Mouse (Mus musculus): ENCODE results near the gene Olfr728. TPM values are rescaled to one million over a fixed set of nuclear protein-coding genes. Genes with fewer than 3 reads are reported as not detected.

The Olfr728 gene
- polyA plus RNA-seq (2016; fragmentation: Nextera tagmentation; extraction: Ambion mirVana): not detected in 2 replicates

GRCm38 (mm10) chr14:50142580-50142979 is at the start of gene Olfr728:
Olfr728 (minus strand) TSS chr14:50142680.
- Histone ChIP-seq H3K27ac (no peak within 1 kb of the TSS), H3K27me3 (no peaks in the 10 kb centered on the region), H3K4me1 (no peaks in the 10 kb centered on the region), H3K4me3 (replicated peaks) (no peak within 1 kb of the TSS), H3K36me3 (replicated peaks) (no peaks in the 10 kb centered on the region), H3K9me3 (no peaks in the 10 kb centered on the region), H3K9ac (no peak within 1 kb of the TSS), H3K4me2 (no peak within 1 kb of the TSS)
- WGBS: 92% methylated on average over 5 of the region's 5 CpGs
- no peak for ATAC-seq (ENCODE audit: low FRiP score)

GRCm38 (mm10) chr14:50188098-50188497 is 45.6 kb upstream of the Olfr728 start, which contains the start of gene Olfr730:
Olfr730 (minus strand) TSS chr14:50188198.
- H3K36me3 ChIP-seq (replicated peaks): no peaks in the 10 kb centered on the region
- 51% methylated on average over 1 of the region's 1 CpGs for WGBS

GRCm38 (mm10) chr14:50152810-50153209 is 10.3 kb upstream of the Olfr728 start, which contains the start of gene Olfr729:
Olfr729 (minus strand) TSS chr14:50152910.
- Histone ChIP-seq H3K27ac (no peak within 1 kb of the TSS), H3K4me3 (replicated peaks) (no peak within 1 kb of the TSS), H3K9me3 (no peaks in the 10 kb centered on the region), H3K27me3 (no peaks in the 10 kb centered on the region), H3K36me3 (replicated peaks) (no peaks in the 10 kb centered on the region), H3K4me1 (no peaks in the 10 kb centered on the region), H3K9ac (no peak within 1 kb of the TSS), H3K4me2 (no peak within 1 kb of the TSS)
- ATAC-seq (ENCODE audit: low FRiP score): no peak

More at GRCm38 (mm10) chr14:50188098-50188497, 45.6 kb upstream of the Olfr728 start, which contains the start of gene Olfr730:
- Histone ChIP-seq H3K27ac (no peak within 1 kb of the TSS), H3K4me3 (replicated peaks) (no peak within 1 kb of the TSS), H3K4me1 (no peaks in the 10 kb centered on the region), H3K9ac (no peak within 1 kb of the TSS), H3K9me3 (no peaks in the 10 kb centered on the region), H3K4me2 (no peak within 1 kb of the TSS), H3K27me3 (no peaks in the 10 kb centered on the region)
- ATAC-seq (ENCODE audit: low FRiP score): no peak

GRCm38 (mm10) chr14:50122886-50123285 is 19.6 kb downstream of the Olfr728 start, which contains the start of gene Olfr727:
Olfr727 (plus strand) TSS chr14:50123186.
- Histone ChIP-seq H3K27me3 (no peaks in the 10 kb centered on the region), H3K4me3 (replicated peaks) (no peak within 1 kb of the TSS), H3K4me1 (no peaks in the 10 kb centered on the region), H3K9ac (no peak within 1 kb of the TSS), H3K9me3 (no peaks in the 10 kb centered on the region), H3K27ac (no peak within 1 kb of the TSS), H3K36me3 (replicated peaks) (no peaks in the 10 kb centered on the region), H3K4me2 (no peak within 1 kb of the TSS)
- no peak for ATAC-seq (ENCODE audit: low FRiP score)
- WGBS: 88% methylated on average over 1 of the region's 1 CpGs

GRCm38 (mm10) chr14:50090853-50091252 is 51.6 kb downstream of the Olfr728 start, which contains the start of gene Olfr726:
Olfr726 (minus strand) TSS chr14:50090953.
- H3K4me2 ChIP-seq: no peak within 1 kb of the TSS
- no peak within 1 kb of the TSS for H3K27ac ChIP-seq
- no peaks in the 10 kb centered on the region for H3K36me3 ChIP-seq (replicated peaks)
- H3K9me3 ChIP-seq: no peaks in the 10 kb centered on the region
- WGBS: 66% methylated on average over 1 of the region's 1 CpGs
- no peaks in the 10 kb centered on the region for H3K27me3 ChIP-seq
- H3K4me1 ChIP-seq: no peaks in the 10 kb centered on the region
- no peak within 1 kb of the TSS for H3K9ac ChIP-seq
- no peak within 1 kb of the TSS for H3K4me3 ChIP-seq (replicated peaks)
- ATAC-seq (ENCODE audit: low FRiP score): no peak

Other genes with a start within 250 kb of the Olfr728 start
- not detected in 2 replicates for gene Olfr722, start 240.7 kb downstream of the Olfr728 start, polyA plus RNA-seq (2016; fragmentation: Nextera tagmentation; extraction: Ambion mirVana)
- gene Olfr723, start 210.9 kb downstream of the Olfr728 start, polyA plus RNA-seq (2016; fragmentation: Nextera tagmentation; extraction: Ambion mirVana): not detected in 2 replicates
- gene Olfr724, start 179.4 kb downstream of the Olfr728 start, polyA plus RNA-seq (2016; fragmentation: Nextera tagmentation; extraction: Ambion mirVana): not detected in 2 replicates
- gene Olfr725, start 102.3 kb downstream of the Olfr728 start, polyA plus RNA-seq (2016; fragmentation: Nextera tagmentation; extraction: Ambion mirVana): not detected in 2 replicates
- gene Olfr726, start 51.7 kb downstream of the Olfr728 start, polyA plus RNA-seq (2016; fragmentation: Nextera tagmentation; extraction: Ambion mirVana): not detected in 2 replicates
- not detected in 2 replicates for gene Olfr727, start 19.5 kb downstream of the Olfr728 start, polyA plus RNA-seq (2016; fragmentation: Nextera tagmentation; extraction: Ambion mirVana)
- gene Olfr729, start 10.2 kb upstream of the Olfr728 start, polyA plus RNA-seq (2016; fragmentation: Nextera tagmentation; extraction: Ambion mirVana): not detected in 2 replicates
- gene Olfr730, start 45.5 kb upstream of the Olfr728 start, polyA plus RNA-seq (2016; fragmentation: Nextera tagmentation; extraction: Ambion mirVana): not detected in 2 replicates
- gene Olfr731, start 99.2 kb upstream of the Olfr728 start, polyA plus RNA-seq (2016; fragmentation: Nextera tagmentation; extraction: Ambion mirVana): not detected in 2 replicates
- gene Olfr732, start 141.5 kb upstream of the Olfr728 start, polyA plus RNA-seq (2016; fragmentation: Nextera tagmentation; extraction: Ambion mirVana): not detected in 2 replicates
- not detected in 2 replicates for gene Olfr733, start 158.8 kb upstream of the Olfr728 start, polyA plus RNA-seq (2016; fragmentation: Nextera tagmentation; extraction: Ambion mirVana)
- not detected in 2 replicates for gene Olfr734, start 184.1 kb upstream of the Olfr728 start, polyA plus RNA-seq (2016; fragmentation: Nextera tagmentation; extraction: Ambion mirVana)
- gene Olfr735, start 206.2 kb upstream of the Olfr728 start, polyA plus RNA-seq (2016; fragmentation: Nextera tagmentation; extraction: Ambion mirVana): not detected in 2 replicates
- not detected in 2 replicates for gene Tlr11, start 215.2 kb upstream of the Olfr728 start, polyA plus RNA-seq (2016; fragmentation: Nextera tagmentation; extraction: Ambion mirVana)
- not detected in 2 replicates for gene Olfr736, start 238.5 kb upstream of the Olfr728 start, polyA plus RNA-seq (2016; fragmentation: Nextera tagmentation; extraction: Ambion mirVana)

Measured in forebrain, embryonic 12.5 days (tissue).